Mouse (Mus musculus) MEL (cell line): ENCODE measurements at regions not wholly inside any gene's neighbourhood (a gene's known extent, or its start where the extent isn't known, plus 50 kb on each side); places are given as distances from the start of the nearest gene placed in this dataset.

Experiments
- DNase-seq: peaks from one replicate; pipeline ENCODE4 v3.0.0; 2011; ENCODE audit warnings: low read depth, low spot score
- H3K27ac ChIP-seq: 2 replicates; pipeline ENCODE4 v1.5.1; 2012; ENCODE audit warnings: low read depth, mild to moderate bottlenecking, control low read depth, low read length, moderate library complexity; ENCODE audit not compliant: control insufficient read depth
- H3K27me3 ChIP-seq, 2 experiments: fragments of 150-350 bp in 1 of 2; sonication (generic) in 1 of 2; 2 replicates each; pipeline ENCODE4 v1.6.1; 2012; ENCODE audit warnings: low read length in 2 of 2, mild to moderate bottlenecking in 2 of 2, improper control_type of control experiment in 1 of 2, moderate library complexity in 1 of 2; ENCODE audit not compliant: insufficient read depth in 2 of 2, control insufficient read depth in 1 of 2
- H3K36me3 ChIP-seq, 2 experiments: 2 replicates each; pipeline ENCODE4 v1.6.1; 2012 to 2014; ENCODE audit warnings: low read length in 2 of 2, improper control_type of control experiment in 1 of 2, inconsistent platforms in 1 of 2, mild to moderate bottlenecking in 1 of 2; ENCODE audit not compliant: insufficient read depth in 2 of 2, control insufficient read depth in 1 of 2
- H3K4me1 ChIP-seq, 2 experiments: fragments of 150-350 bp in 1 of 2; sonication (generic) in 1 of 2; 2 replicates each; pipeline ENCODE4 v1.6.1; 2012; ENCODE audit warnings: low read length in 2 of 2, improper control_type of control experiment in 1 of 2, mild to moderate bottlenecking in 1 of 2; ENCODE audit not compliant: insufficient read depth in 2 of 2, control insufficient read depth in 1 of 2
- H3K4me3 ChIP-seq, 2 experiments: fragments of 150-350 bp in 1 of 2; sonication (generic) in 1 of 2; 2 replicates each; pipeline ENCODE4 v1.5.1; 2012; ENCODE audit warnings: low read depth in 2 of 2, low read length in 2 of 2, mild to moderate bottlenecking in 2 of 2, moderate library complexity in 2 of 2, control low read depth in 1 of 2, improper control_type of control experiment in 1 of 2; ENCODE audit not compliant: control insufficient read depth in 1 of 2, insufficient read depth in 1 of 2
- H3K79me2 ChIP-seq: 2 replicates; pipeline ENCODE4 v1.6.1; 2012; ENCODE audit warnings: mild to moderate bottlenecking, low read length, moderate library complexity; ENCODE audit not compliant: control insufficient read depth, poor library complexity, insufficient read depth
- H3K9ac ChIP-seq: 2 replicates; pipeline ENCODE4 v1.6.1; 2012; ENCODE audit warnings: low read depth, mild to moderate bottlenecking, control low read depth, low read length, moderate library complexity; ENCODE audit not compliant: control insufficient read depth, poor library complexity, severe bottlenecking
- H3K9me3 ChIP-seq: fragments of 150-350 bp; sonication (generic); replicated peaks from 2 replicates; pipeline ENCODE4 v1.6.1; 2012; ENCODE audit warnings: mild to moderate bottlenecking, low read length, improper control_type of control experiment, moderate library complexity; ENCODE audit not compliant: insufficient read depth
- CHD1 ChIP-seq: IDR thresholded peaks from 2 replicates; pipeline ENCODE4 v1.6.1; 2012; ENCODE audit warnings: low read depth, mild to moderate bottlenecking, inconsistent platforms, low read length, improper control_type of control experiment
- CHD2 ChIP-seq: IDR thresholded peaks from 2 replicates; pipeline ENCODE4 v1.6.1; 2011; ENCODE audit warnings: low read length, improper control_type of control experiment
- CTCF ChIP-seq, 3 experiments: IDR thresholded peaks in 2 of 3; conservative IDR thresholded peaks in 1 of 3; 2 replicates each; pipeline ENCODE4 v1.5.1; 2011 to 2012; ENCODE audit warnings: low read length in 3 of 3, low read depth in 2 of 3, mild to moderate bottlenecking in 2 of 3, improper control_type of control experiment in 1 of 3, inconsistent platforms in 1 of 3, mixed read lengths in 1 of 3, moderate library complexity in 1 of 3; ENCODE audit not compliant: control insufficient read depth in 1 of 3, insufficient read depth in 1 of 3, poor library complexity in 1 of 3, severe bottlenecking in 1 of 3
- MAFK ChIP-seq: IDR thresholded peaks from 2 replicates; pipeline ENCODE4 v1.6.1; 2011; ENCODE audit warnings: low read depth, mild to moderate bottlenecking, low read length, improper control_type of control experiment, borderline replicate concordance
- MAX ChIP-seq: IDR thresholded peaks from 2 replicates; pipeline ENCODE4 v1.6.1; 2011; ENCODE audit warnings: low read length, improper control_type of control experiment
- MAZ ChIP-seq: IDR thresholded peaks from 2 replicates; pipeline ENCODE4 v1.6.1; 2012; ENCODE audit warnings: low read depth, mild to moderate bottlenecking, inconsistent platforms, low read length, improper control_type of control experiment
- MXI1 ChIP-seq: IDR thresholded peaks from 2 replicates; pipeline ENCODE4 v1.6.1; 2011; ENCODE audit warnings: mild to moderate bottlenecking, low read depth, low read length, improper control_type of control experiment
- MYB ChIP-seq: IDR thresholded peaks from 2 replicates; pipeline ENCODE4 v1.6.1; 2011; ENCODE audit warnings: mild to moderate bottlenecking, low read depth, low read length, improper control_type of control experiment
- NELFE ChIP-seq: IDR thresholded peaks from 2 replicates; pipeline ENCODE4 v1.6.1; 2011; ENCODE audit warnings: low read depth, low read length, improper control_type of control experiment
- POLR2A ChIP-seq, 2 experiments: IDR thresholded peaks; 2 replicates each; pipeline ENCODE4 v1.6.1; 2011 to 2012; ENCODE audit warnings: low read length in 2 of 2, mild to moderate bottlenecking in 2 of 2, control low read depth in 1 of 2, improper control_type of control experiment in 1 of 2, low read depth in 1 of 2, moderate library complexity in 1 of 2; ENCODE audit not compliant: control insufficient read depth in 1 of 2, insufficient read depth in 1 of 2, poor library complexity in 1 of 2
- POLR2AphosphoS2 ChIP-seq: IDR thresholded peaks from 2 replicates; pipeline ENCODE4 v1.6.1; 2011; ENCODE audit warnings: low read length, improper control_type of control experiment
- POLR2AphosphoS5 ChIP-seq: IDR thresholded peaks from 2 replicates; pipeline ENCODE4 v1.6.1; 2012; ENCODE audit warnings: low read depth, borderline replicate concordance, mild to moderate bottlenecking, inconsistent platforms, low read length, moderate library complexity, mixed read lengths
- SIN3A ChIP-seq: IDR thresholded peaks from 2 replicates; pipeline ENCODE4 v1.6.1; 2012; ENCODE audit warnings: low read length, improper control_type of control experiment, inconsistent platforms
- TAL1 ChIP-seq: IDR thresholded peaks from 2 replicates; pipeline ENCODE4 v1.6.1; 2012; ENCODE audit warnings: mild to moderate bottlenecking, inconsistent platforms, low read length, moderate library complexity, mixed read lengths
- TCF12 ChIP-seq: IDR thresholded peaks from 2 replicates; pipeline ENCODE4 v1.6.1; 2014; ENCODE audit warnings: low read depth, mild to moderate bottlenecking, inconsistent platforms, low read length, improper control_type of control experiment, moderate library complexity
- USF1 ChIP-seq: IDR thresholded peaks from 2 replicates; pipeline ENCODE4 v1.6.1; 2014; ENCODE audit warnings: low read depth, mild to moderate bottlenecking, inconsistent platforms, low read length, improper control_type of control experiment, moderate library complexity
- USF2 ChIP-seq, 2 experiments: IDR thresholded peaks; 2 replicates each; pipeline ENCODE4 v1.6.1; 2011 to 2012; ENCODE audit warnings: improper control_type of control experiment in 2 of 2, low read length in 2 of 2, borderline replicate concordance in 1 of 2, inconsistent platforms in 1 of 2, low read depth in 1 of 2, mild to moderate bottlenecking in 1 of 2; ENCODE audit not compliant: insufficient read depth in 1 of 2
- ZC3H11A ChIP-seq: IDR thresholded peaks from 2 replicates; pipeline ENCODE4 v1.6.1; 2012; ENCODE audit warnings: low read depth, mild to moderate bottlenecking, inconsistent platforms, low read length, improper control_type of control experiment
- ZKSCAN1 ChIP-seq: IDR thresholded peaks from 2 replicates; pipeline ENCODE4 v1.6.1; 2012; ENCODE audit warnings: low read depth, mild to moderate bottlenecking, inconsistent platforms, low read length, improper control_type of control experiment, moderate library complexity

GRCm38 (mm10) chr3:78674529-78675187, 611.7 kb downstream of the Rapgef2 start:
- Histone ChIP-seq H3K9me3 (no peaks in the 10 kb centered on the region), H3K36me3 (no peaks in the 10 kb centered on the region), H3K79me2 (no peaks in the 10 kb centered on the region), H3K9ac (no peak overlapping the region), H3K27ac (no peak overlapping the region), H3K4me1 (no peaks in the 10 kb centered on the region), H3K27me3 (no peaks in the 10 kb centered on the region), H3K4me3 (no peak overlapping the region)
- DNase-seq = no peak
- TF ChIP-seq CHD1 (no peak), MYB (no peak), POLR2AphosphoS5 (no peak), CTCF (IDR thresholded peaks at IDR 0.05 in 2 of 3, conservative IDR thresholded peaks at IDR 0.05 in 1 of 3; ENCODE audit: control insufficient read depth in 1 of 3, insufficient read depth in 1 of 3, low read depth in 2 of 3, low read length in 3 of 3, poor library complexity in 1 of 3, severe bottlenecking in 1 of 3) (no peak)

- no peak overlapping the region for H3K9ac ChIP-seq
- H3K27me3 ChIP-seq = no peaks in the 10 kb centered on the region
- DNase-seq = no peak
- TF ChIP-seq ZC3H11A (no peak), POLR2AphosphoS2 (no peak), USF2 (IDR thresholded peaks at IDR 0.05; ENCODE audit: borderline replicate concordance in 1 of 2, insufficient read depth in 1 of 2, low read depth in 1 of 2, low read length in 2 of 2) (no peak), POLR2A (IDR thresholded peaks at IDR 0.05; ENCODE audit: control insufficient read depth in 1 of 2, insufficient read depth in 1 of 2, low read depth in 1 of 2, low read length in 2 of 2, poor library complexity in 1 of 2) (no peak)
- H3K27ac ChIP-seq = no peak overlapping the region
- H3K4me3 ChIP-seq = no peak overlapping the region
- H3K4me1 ChIP-seq = no peaks in the 10 kb centered on the region
- H3K36me3 ChIP-seq = no peaks in the 10 kb centered on the region
- no peaks in the 10 kb centered on the region for H3K79me2 ChIP-seq
- no peaks in the 10 kb centered on the region for H3K9me3 ChIP-seq
These were observed 618.3 kb downstream of the Rapgef2 start for GRCm38 (mm10) chr3:78668050-78668449.

GRCm38 (mm10) chr3:78667374-78668023, 618.8 kb downstream of the Rapgef2 start:
- no peak overlapping the region for H3K9ac ChIP-seq
- DNase-seq = no peak
- no peaks in the 10 kb centered on the region for H3K9me3 ChIP-seq
- H3K27ac ChIP-seq = no peak overlapping the region
- TF ChIP-seq MAFK = no peak
- TF ChIP-seq MXI1 = no peak
- no peak for TF ChIP-seq TCF12
- no peak for TF ChIP-seq SIN3A
- no peak for TF ChIP-seq ZKSCAN1
- no peak for TF ChIP-seq MAZ
- no peak for TF ChIP-seq CTCF (IDR thresholded peaks at IDR 0.05 in 2 of 3, conservative IDR thresholded peaks at IDR 0.05 in 1 of 3; ENCODE audit: control insufficient read depth in 1 of 3, insufficient read depth in 1 of 3, low read depth in 2 of 3, low read length in 3 of 3, poor library complexity in 1 of 3, severe bottlenecking in 1 of 3)
- no peak for TF ChIP-seq CHD2
- no peak for TF ChIP-seq MAX
- no peak for TF ChIP-seq NELFE
- no peak for TF ChIP-seq USF1
- TF ChIP-seq TAL1 = no peak
- H3K27me3 ChIP-seq = no peaks in the 10 kb centered on the region
- H3K36me3 ChIP-seq = no peaks in the 10 kb centered on the region
- no peaks in the 10 kb centered on the region for H3K79me2 ChIP-seq
- no peaks in the 10 kb centered on the region for H3K4me1 ChIP-seq
- H3K4me3 ChIP-seq = no peak overlapping the region
